8 mouse cellular contexts compared by ENCODE assay signal in genomic region chr5:115238729-115239195, GRCm38 (mm10). TPM values are rescaled to one million over a fixed set of nuclear protein-coding genes. Genes with fewer than 3 reads are reported as not detected.
DNase-seq lines count a peak whose midpoint lies in the region; ATAC-seq and TF ChIP-seq lines count a peak whose summit lies in the region.

No protein-coding gene starts in this region.

- no peaks in the 10 kb centered on the region for H3K9me3 ChIP-seq in hindbrain, embryonic 11.5 days (ENCODE audit: control insufficient read depth, low read length)
- H3K9me3 ChIP-seq in liver, embryonic 14.5 days (ENCODE audit: control insufficient read depth, low read length) = no peaks in the 10 kb centered on the region

- no peak for TF ChIP-seq POLR2A in cerebellum, adult 2 months (IDR thresholded peaks at IDR 0.05; ENCODE audit: borderline replicate concordance, insufficient read depth, low read length)

- no peak overlapping the region; the same call in 1 of the 2 replicates for H3K9ac ChIP-seq in hindbrain, embryonic 11.5 days (ENCODE audit: low read depth, low read length)
- H3K9ac ChIP-seq in liver, embryonic 14.5 days (replicated peaks) = peak overlapping the region; percentile 75

- H3K36me3 ChIP-seq in hindbrain, embryonic 11.5 days (ENCODE audit: control insufficient read depth, insufficient read depth, low read length) = peaks cover 20% of the 10 kb centered on the region
- H3K36me3 ChIP-seq in liver, embryonic 14.5 days (replicated peaks; ENCODE audit: control insufficient read depth, insufficient read depth, low read depth) = peaks cover 41% of the 10 kb centered on the region

- no peak for ATAC-seq in hindbrain, embryonic 11.5 days (ENCODE audit: low FRiP score)
- no peak for ATAC-seq in liver, embryonic 14.5 days (ENCODE audit: insufficient read depth)

- WGBS in cerebellum, adult 2 months = 8% methylated on average over 11 of the region's 11 CpGs
- WGBS in hindbrain, embryonic 11.5 days = 6% methylated on average over 11 of the region's 11 CpGs
- WGBS in liver, embryonic 14.5 days (ENCODE audit: insufficient replicate concordance) = 5% methylated on average over 11 of the region's 11 CpGs

- no peak for DNase-seq in cerebellum, adult 2 months
- no peak for DNase-seq in cerebellum, postnatal 36 days
- peak; percentile 40 for DNase-seq in embryo, embryonic 9.5 days (ENCODE audit: extremely low spot score)
- DNase-seq in hindbrain, embryonic 11.5 days (ENCODE audit: low spot score) = peak; percentile 25
- DNase-seq in liver, embryonic 14.5 days (ENCODE audit: low read depth in 3 of 3, low spot score in 3 of 3) = no peak
- DNase-seq in cerebellum, adult 11 months = no peak
- no peak for DNase-seq in right cerebral cortex, adult 2 months (ENCODE audit: low spot score in 2 of 2)
- DNase-seq in left cerebral cortex, adult 8-10 months (ENCODE audit: low spot score in 2 of 2) = no peak

- H3K27ac ChIP-seq in cerebellum, adult 2 months (ENCODE audit: insufficient read depth, low read length) = no peak overlapping the region
- no peak overlapping the region for H3K27ac ChIP-seq in hindbrain, embryonic 11.5 days (ENCODE audit: low read depth, low read length)
- H3K27ac ChIP-seq in liver, embryonic 14.5 days = peak overlapping the region; percentile 32

- TF ChIP-seq EP300 in liver, embryonic 14.5 days (IDR thresholded peaks at IDR 0.05; ENCODE audit: low read depth) = 0 out of 2 replicates have a peak, but pooled peaks have one; percentile 15

- no peak for TF ChIP-seq CTCF in cerebellum, adult 2 months (IDR thresholded peaks at IDR 0.05; ENCODE audit: borderline replicate concordance, insufficient read depth, low read depth, low read length)
- no peak for TF ChIP-seq CTCF in liver, embryonic 14.5 days (IDR thresholded peaks at IDR 0.05; ENCODE audit: low read depth)

- H3K4me1 ChIP-seq in cerebellum, adult 2 months (ENCODE audit: control insufficient read depth, insufficient read depth, low read length) = no peaks in the 10 kb centered on the region; the same call in 1 of the 2 replicates
- H3K4me1 ChIP-seq in hindbrain, embryonic 11.5 days (replicated peaks; ENCODE audit: control insufficient read depth, insufficient read depth, low read length) = no peaks in the 10 kb centered on the region; the same call in none of the 2 replicates
- H3K4me1 ChIP-seq in liver, embryonic 14.5 days (replicated peaks; ENCODE audit: control insufficient read depth in 2 of 2, insufficient read depth in 2 of 2, low read length in 1 of 2) = peaks cover 4 to 12% of the 10 kb centered on the region in 2 experiments; a peak in 3 of 4 replicates

- H3K4me2 ChIP-seq in hindbrain, embryonic 11.5 days (replicated peaks; ENCODE audit: low read depth, low read length) = peak overlapping the region; percentile 85
- peak overlapping the region; percentile 93 for H3K4me2 ChIP-seq in liver, embryonic 14.5 days (ENCODE audit: low read depth)

- H3K4me3 ChIP-seq in cerebellum, adult 2 months (replicated peaks; ENCODE audit: insufficient read depth, low read depth, low read length) = peak overlapping the region; percentile 83
- peak overlapping the region; percentile 63 for H3K4me3 ChIP-seq in hindbrain, embryonic 11.5 days (ENCODE audit: low read depth, low read length)
- peak overlapping the region; percentile 77 to 94 for H3K4me3 ChIP-seq in liver, embryonic 14.5 days (ENCODE audit: insufficient read depth in 1 of 2, low read depth in 2 of 2, low read length in 2 of 2)

- H3K27me3 ChIP-seq in cerebellum, adult 2 months (ENCODE audit: control insufficient read depth, insufficient read depth, low read length) = no peaks in the 10 kb centered on the region
- peaks cover 11% of the 10 kb centered on the region for H3K27me3 ChIP-seq in hindbrain, embryonic 11.5 days (ENCODE audit: control insufficient read depth, insufficient read depth, low read length)
- peaks cover 15% of the 10 kb centered on the region for H3K27me3 ChIP-seq in liver, embryonic 14.5 days (ENCODE audit: control insufficient read depth, insufficient read depth, low read length)

RNA-seq across cellular contexts. Expression of gene Pop5, which starts 3.1 kb away (rescaled TPM):
- polyA plus RNA-seq in cerebellum, adult 2 months (2012; rRNA removed) = 168 and 177 TPM in 2 replicates
- 104 and 106 TPM in 2 replicates for polyA plus RNA-seq in hindbrain, embryonic 11.5 days (2014; fragmentation: Nextera tagmentation; extraction: Ambion mirVana)
- 45.0 and 55.2 TPM in 2 replicates for polyA plus RNA-seq in liver, embryonic 14.5 days (2012; rRNA removed)
- polyA plus RNA-seq in liver, embryonic 14.5 days (2014; fragmentation: Nextera tagmentation; extraction: Ambion mirVana) = 95.5 and 106 TPM in 2 replicates
- 10 to 100 TPM; 72.0 to 91.4 (median 77.3) TPM for total RNA-seq in left cerebral cortex, adult 8-10 months (2022)

RNA-seq across cellular contexts. Expression of gene Rnf10, which starts 33.9 kb away (rescaled TPM):
- polyA plus RNA-seq in cerebellum, adult 2 months (2012; rRNA removed) = 141 and 151 TPM in 2 replicates
- polyA plus RNA-seq in hindbrain, embryonic 11.5 days (2014; fragmentation: Nextera tagmentation; extraction: Ambion mirVana) = 65.9 and 87.5 TPM in 2 replicates
- polyA plus RNA-seq in liver, embryonic 14.5 days (2012; rRNA removed) = 84.1 and 97.0 TPM in 2 replicates
- 60.2 and 68.3 TPM in 2 replicates for polyA plus RNA-seq in liver, embryonic 14.5 days (2014; fragmentation: Nextera tagmentation; extraction: Ambion mirVana)
- total RNA-seq in left cerebral cortex, adult 8-10 months (2022) = 100 to 1,000 TPM; 216 to 259 (median 243) TPM

RNA-seq across cellular contexts. Expression of gene Coq5, which starts 40.7 kb away (rescaled TPM):
- polyA plus RNA-seq in cerebellum, adult 2 months (2012; rRNA removed) = 39.5 and 39.8 TPM in 2 replicates
- 52.6 and 55.5 TPM in 2 replicates for polyA plus RNA-seq in hindbrain, embryonic 11.5 days (2014; fragmentation: Nextera tagmentation; extraction: Ambion mirVana)
- polyA plus RNA-seq in liver, embryonic 14.5 days (2012; rRNA removed) = 8.2 and 10.3 TPM in 2 replicates
- polyA plus RNA-seq in liver, embryonic 14.5 days (2014; fragmentation: Nextera tagmentation; extraction: Ambion mirVana) = 28.4 and 28.7 TPM in 2 replicates
- 10 to 100 TPM; 40.4 to 43.6 (median 42.2) TPM for total RNA-seq in left cerebral cortex, adult 8-10 months (2022)

RNA-seq across cellular contexts. Expression of gene Cabp1, which starts 44.6 kb away (rescaled TPM):
- 278 and 294 TPM in 2 replicates for polyA plus RNA-seq in cerebellum, adult 2 months (2012; rRNA removed)
- polyA plus RNA-seq in hindbrain, embryonic 11.5 days (2014; fragmentation: Nextera tagmentation; extraction: Ambion mirVana) = 5.0 and 7.6 TPM in 2 replicates
- polyA plus RNA-seq in liver, embryonic 14.5 days (2012; rRNA removed) = 0.13 and 0.26 TPM in 2 replicates
- polyA plus RNA-seq in liver, embryonic 14.5 days (2014; fragmentation: Nextera tagmentation; extraction: Ambion mirVana) = 0.14 TPM in 1 of 2 replicates, not detected in the other
- 100 to 1,000 TPM; 228 to 252 (median 243) TPM for total RNA-seq in left cerebral cortex, adult 8-10 months (2022)

Comparison
In these comparisons a context has a peak if more than half of its experiments do, and no peak if none do; other contexts are left out.
1. DNase-seq: peak in embryo, embryonic 9.5 days (single experiment) and hindbrain, embryonic 11.5 days (single experiment); none in cerebellum, adult 2 months (0 of 2), cerebellum, postnatal 36 days (0 of 2), liver, embryonic 14.5 days (0 of 3), cerebellum, adult 11 months (single experiment), right cerebral cortex, adult 2 months (0 of 2) and left cerebral cortex, adult 8-10 months (0 of 2).
2. Peak in every context shown above with its lines, with median percentiles within 50 percentile points of each other: H3K4me3 ChIP-seq.